Mouse (Mus musculus): ENCODE data around the gene Ggcx.
A peak's percentile ranks its signal among the peaks of the same experiment; 100 is the strongest.

Ggcx gene

GRCm38 (mm10) chr6:72387816-72388215, 26.3 kb upstream of the Ggcx start:
- no peak for DNase-seq (ENCODE audit: low read depth, low spot score)

DNA sequence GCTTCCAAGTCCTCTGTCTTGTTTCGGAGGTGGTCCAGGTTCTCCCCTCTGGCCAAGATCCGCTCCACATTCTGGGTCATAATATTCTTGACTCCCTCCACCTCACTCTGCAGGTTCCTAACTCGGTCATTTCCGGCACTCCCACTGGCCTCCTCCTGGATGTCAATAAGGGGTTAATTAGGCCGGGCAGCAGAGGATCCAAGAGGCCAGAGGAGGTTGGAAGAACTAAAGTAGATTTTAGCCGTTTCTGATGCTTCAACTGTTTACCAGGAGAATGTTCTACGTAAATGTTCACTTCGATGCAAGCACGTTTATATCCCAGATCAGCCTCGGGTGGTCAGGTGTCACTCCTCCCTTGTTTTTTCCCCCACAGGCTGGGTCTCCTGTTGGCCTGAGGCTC, 25.8 kb upstream of the Ggcx start:
- DNase-seq (ENCODE audit: low read depth, low spot score) = no peak

GRCm38 (mm10) chr6:72388791-72389329, 25.2 kb upstream of the Ggcx start:
- no peak for DNase-seq (ENCODE audit: low read depth, low spot score)

DNA sequence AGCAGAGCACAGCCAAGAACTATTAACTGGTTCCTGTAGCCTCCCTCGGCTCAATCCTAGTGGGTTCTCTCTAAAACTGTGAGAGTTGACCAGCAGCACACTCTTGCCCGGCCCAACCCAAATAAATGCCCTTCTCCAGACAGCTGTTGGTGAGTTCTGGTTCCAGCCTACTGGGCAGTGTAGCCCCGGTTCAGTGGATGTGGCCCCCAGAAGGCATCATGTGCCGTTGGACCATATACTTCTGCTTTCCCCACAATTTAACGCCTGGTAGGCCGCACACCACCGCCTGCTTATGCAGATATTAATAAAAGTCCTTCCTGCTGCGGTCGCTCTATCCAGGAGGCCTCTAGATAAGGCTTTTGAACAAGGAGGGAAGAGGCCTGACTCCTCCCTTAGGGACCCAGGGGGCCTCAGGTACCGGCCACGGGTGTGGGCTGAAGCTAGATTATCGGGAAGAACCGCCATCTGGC, 24.6 kb upstream of the Ggcx start:
- peak; percentile 75 for DNase-seq (ENCODE audit: low read depth, low spot score)

DNA sequence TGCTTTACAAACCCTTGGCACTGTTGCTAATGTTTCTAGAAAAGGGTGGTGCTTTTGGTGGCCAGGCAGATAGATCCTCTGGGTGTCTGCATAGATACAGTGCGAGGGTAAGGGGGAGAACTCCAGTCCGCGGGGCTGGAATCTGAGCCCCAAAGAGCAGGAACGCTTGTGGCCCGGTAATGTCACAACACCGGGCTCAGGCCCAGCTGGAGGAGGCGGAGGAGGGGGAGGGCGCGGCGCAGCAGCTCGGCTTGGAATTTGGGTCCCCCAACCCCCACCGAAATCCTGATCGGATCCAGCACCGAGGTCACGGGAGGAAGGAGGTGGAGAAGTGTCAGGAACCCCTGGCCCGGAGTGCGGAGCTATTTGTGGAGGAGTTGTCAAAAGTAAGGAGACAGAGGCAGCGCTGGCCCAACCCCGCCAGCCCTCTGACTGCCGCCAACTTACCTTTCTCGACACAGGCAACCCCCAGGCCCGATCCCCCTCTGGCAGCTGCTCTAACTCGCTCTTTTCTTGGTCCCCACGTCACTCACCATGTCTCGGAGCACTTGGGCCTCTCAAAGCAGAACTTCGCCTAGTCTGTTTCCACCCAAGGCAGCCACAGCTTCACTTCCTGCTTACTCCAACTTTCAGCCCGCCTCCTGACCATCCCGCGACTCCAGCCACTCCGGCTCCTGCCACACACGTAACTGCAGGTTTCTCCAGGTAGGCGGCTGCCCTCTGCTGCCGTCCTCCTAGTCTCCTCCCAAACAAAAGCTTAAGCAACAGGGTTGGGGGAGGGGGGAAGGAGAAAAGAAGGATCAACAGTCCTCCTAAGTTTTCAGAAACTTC, 24.0 kb upstream of the Ggcx start, which contains the start of gene Vamp8:
Gene Vamp8, minus strand, starts transcription at position 763 of the 831 bp plus-strand sequence.
- DNase-seq (ENCODE audit: low read depth, low spot score) = peak; percentile 50

- DNase-seq (ENCODE audit: low read depth, low spot score) = peak; percentile 58
Observed at GRCm38 (mm10) chr6:72390795-72391521, 23.1 kb upstream of the Ggcx start.

DNA sequence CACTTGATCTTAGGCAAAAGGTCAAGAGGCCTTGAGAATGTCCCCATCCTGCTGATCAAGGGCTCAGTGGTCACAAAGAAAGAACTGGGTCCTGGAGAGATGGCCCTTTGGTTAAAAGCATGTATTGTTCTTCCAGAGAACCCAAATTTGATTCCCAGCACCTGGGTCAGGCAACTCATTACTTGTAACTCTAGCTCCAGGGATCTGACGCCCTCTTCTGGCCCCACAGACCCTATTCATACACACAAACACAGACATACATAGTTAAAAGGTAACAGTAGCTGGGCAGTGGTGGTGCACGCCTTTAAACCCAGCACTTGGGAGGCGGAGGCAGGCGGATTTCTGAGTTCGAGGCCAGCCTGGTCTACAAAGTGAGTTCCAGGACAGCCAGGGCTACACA, 21.8 kb upstream of the Ggcx start:
- DNase-seq (ENCODE audit: low read depth, low spot score) = no peak

GRCm38 (mm10) chr6:72396837-72397251, 17.3 kb upstream of the Ggcx start:
- DNase-seq (ENCODE audit: low read depth, low spot score) = no peak

GRCm38 (mm10) chr6:72399967-72400366, 14.1 kb upstream of the Ggcx start:
- no peak for DNase-seq (ENCODE audit: low read depth, low spot score)

- DNase-seq (ENCODE audit: low read depth, low spot score) = peak; percentile 70
Observed at GRCm38 (mm10) chr6:72401875-72402274, 12.2 kb upstream of the Ggcx start.

GRCm38 (mm10) chr6:72405356-72405755, 8.8 kb upstream of the Ggcx start:
- DNase-seq (ENCODE audit: low read depth, low spot score) = no peak

DNA sequence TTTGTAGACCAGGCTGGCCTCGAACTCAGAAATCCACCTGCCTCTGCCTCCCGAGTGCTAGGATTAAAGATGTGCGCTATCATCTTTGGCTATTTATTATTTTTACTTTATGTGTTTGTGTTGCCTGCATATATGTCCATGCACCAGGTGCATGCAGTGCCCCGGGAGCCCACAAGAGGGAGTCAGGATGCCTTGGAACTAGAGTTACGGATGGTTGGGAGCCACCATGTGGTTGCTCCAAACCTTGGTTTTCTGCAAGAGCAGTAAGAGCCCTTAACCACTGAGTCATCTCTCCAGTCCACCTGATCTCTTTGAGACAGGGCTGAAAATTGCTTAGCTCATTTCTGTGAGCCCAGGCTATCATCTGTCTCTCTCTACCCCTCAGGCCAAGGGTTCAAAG, 7.0 kb upstream of the Ggcx start:
- peak; percentile 76 for DNase-seq (ENCODE audit: low read depth, low spot score)

DNA sequence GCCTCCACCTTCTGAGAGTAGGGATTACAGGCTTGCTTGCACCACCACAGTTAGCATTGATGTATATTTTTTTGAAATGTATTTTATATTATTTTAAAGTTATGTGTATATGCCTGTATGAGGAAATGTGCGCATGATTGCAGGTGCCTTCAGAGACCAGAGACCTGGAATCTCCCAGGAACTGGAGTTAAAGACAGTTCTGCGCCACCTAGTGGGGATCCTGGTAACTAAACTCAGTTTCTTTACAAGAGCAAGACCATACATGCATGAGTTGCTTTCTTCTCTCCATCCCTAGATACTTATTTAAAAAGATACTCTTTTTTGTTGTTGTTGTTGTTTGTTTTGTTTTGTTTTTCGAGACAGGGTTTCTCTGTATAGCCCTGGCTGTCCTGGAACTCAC, 4.5 kb upstream of the Ggcx start:
- DNase-seq (ENCODE audit: low read depth, low spot score) = peak; percentile 73

GRCm38 (mm10) chr6:72410003-72410402, 4.1 kb upstream of the Ggcx start:
- DNase-seq (ENCODE audit: low read depth, low spot score) = no peak

- DNase-seq (ENCODE audit: low read depth, low spot score) = no peak
Observed at GRCm38 (mm10) chr6:72410518-72410917, 3.6 kb upstream of the Ggcx start.

DNA sequence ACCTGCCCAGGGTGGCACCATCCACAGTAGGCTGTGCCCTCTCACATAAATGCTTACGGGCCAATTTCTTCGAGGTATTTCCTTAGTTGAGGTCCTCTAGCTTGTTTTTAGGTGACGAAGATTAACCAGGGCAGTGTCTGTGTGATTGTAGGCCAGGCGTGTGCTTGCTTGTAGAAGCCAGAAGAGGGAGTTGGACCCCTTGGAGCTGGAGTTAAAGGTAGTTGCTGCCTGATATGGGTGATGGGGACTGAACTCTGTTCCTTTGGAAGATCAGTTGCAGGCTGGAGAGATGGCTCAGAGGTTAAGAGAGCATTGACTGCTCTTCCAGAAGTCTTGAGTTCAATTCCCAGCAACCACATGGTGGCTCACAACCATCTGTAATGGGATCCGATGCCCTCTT, 1.1 kb downstream of the Ggcx start:
- no peak for DNase-seq (ENCODE audit: low read depth, low spot score)

- no peak for DNase-seq (ENCODE audit: low read depth, low spot score)
Observed at GRCm38 (mm10) chr6:72415964-72416772, 2.1 kb downstream of the Ggcx start.

- no peak for DNase-seq (ENCODE audit: low read depth, low spot score)
Observed at GRCm38 (mm10) chr6:72418279-72418678, 4.2 kb downstream of the Ggcx start.

DNA sequence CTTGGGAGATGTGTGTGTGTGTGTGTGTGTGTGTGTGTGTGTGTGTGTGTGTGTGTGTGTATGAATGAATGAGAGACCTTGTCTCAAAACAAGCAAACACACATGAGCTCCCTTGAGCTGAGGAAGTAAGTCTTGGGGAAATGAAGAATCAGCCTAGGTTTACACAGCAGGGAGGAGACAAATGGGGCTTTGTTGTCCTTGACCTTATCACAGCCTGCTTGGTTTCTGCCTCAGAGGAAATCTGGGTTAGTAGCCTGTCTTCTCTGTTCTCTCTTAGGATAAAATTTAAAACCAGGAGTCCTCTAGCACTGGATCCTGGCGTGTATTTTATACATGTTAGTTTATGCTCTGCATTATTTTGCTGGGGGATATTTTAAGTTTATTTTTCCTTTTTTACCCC, 5.7 kb downstream of the Ggcx start:
- DNase-seq (ENCODE audit: low read depth, low spot score) = no peak

GRCm38 (mm10) chr6:72420901-72421300, 6.8 kb downstream of the Ggcx start:
- DNase-seq (ENCODE audit: low read depth, low spot score) = no peak

GRCm38 (mm10) chr6:72425646-72426045, 11.5 kb downstream of the Ggcx start:
- DNase-seq (ENCODE audit: low read depth, low spot score) = no peak

DNA sequence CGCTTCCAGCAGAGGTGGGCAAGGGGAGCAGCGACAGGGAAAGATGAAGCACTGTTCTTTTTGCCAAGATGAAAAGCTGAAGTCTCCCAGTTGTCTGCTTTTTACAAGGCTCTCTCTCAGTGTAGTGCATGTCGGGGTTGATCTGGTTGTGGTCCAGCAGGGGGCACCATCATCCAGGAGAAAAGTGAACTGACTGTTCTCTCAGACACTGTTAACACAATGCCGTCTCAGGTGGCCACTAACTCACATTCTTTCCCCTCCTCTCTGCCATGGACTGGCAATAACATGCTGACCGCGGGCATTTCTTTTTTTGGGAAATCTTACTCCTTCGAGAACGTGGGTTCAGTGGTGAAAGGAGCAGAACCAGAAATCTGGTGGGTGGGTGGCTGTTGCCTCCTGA, 13.9 kb downstream of the Ggcx start:
- peak; percentile 48 for DNase-seq (ENCODE audit: low read depth, low spot score)

Measured in c-Kit-negative CD71-positive TER-119-positive erythroid progenitor cells, embryonic 14.5 days (primary cell).